Mouse (Mus musculus) frontal cortex, postnatal 14 days (tissue): ENCODE data around the gene Emilin2.

Experiments
- DNase-seq, 2 experiments: peaks; one replicate each; pipeline ENCODE4 v3.0.0; 2022; ENCODE audit warnings: low spot score in 2 of 2

The Emilin2 gene

DNA sequence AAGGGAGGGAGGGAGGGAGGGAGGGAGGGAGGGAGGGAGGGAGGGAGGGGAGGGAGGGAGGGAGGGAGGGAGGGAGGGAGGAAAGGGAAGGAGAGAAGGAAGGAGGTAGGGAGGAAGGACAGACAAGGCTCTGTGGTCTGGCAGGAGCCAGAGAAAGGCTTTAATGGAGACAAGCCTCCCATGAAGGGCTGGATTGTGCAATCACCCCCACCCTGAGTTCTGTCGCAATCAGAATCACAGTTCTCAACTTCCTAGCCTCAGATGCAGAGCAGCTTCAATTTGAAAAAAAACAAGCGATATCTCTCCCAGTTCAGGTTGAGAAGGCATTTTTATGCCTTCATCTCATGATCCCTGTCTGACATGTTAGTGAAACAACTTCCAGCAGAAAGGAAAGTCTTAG lies 11.4 kb downstream of the Emilin2 start:
- DNase-seq: no peak

DNA sequence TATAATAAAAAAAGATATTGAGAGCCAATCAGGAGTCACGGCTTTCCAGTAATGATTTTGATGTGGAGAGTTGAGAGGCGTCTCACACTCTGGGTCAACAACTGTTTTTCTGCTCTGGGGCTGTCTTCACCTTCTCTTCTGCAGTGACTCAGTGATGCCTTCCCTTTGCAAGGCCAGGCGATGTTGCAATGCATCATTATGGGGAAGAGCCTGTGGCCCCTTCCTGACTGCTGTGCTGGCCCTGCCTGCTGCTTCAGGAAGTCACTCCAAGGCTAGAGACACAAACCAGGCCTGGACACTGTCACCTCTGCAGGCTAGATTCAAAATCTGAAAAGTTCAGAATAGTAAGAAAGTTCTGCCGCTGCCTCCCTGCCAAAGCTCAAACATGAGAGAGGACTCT lies 11.9 kb downstream of the Emilin2 start:
- no peak for DNase-seq

DNA sequence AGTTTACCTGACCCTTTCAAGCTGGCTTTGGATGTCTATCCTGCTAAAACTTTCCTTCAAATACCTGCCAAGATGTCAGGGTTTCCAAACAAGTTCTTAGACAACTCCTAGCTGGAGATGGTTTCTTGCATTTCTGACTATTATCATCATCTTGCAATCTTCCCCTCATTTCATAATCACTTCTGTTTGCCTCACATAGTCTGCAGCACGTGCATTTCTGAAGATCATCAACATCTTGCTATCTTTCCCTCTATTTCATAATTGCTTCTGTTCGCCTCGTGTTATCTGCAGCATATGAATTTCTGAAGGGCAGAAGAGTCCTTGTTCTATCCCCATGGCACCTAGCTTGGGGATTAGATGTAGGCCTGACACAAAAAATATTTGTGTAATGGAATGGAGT lies 17.2 kb downstream of the Emilin2 start:
- DNase-seq: no peak

DNA sequence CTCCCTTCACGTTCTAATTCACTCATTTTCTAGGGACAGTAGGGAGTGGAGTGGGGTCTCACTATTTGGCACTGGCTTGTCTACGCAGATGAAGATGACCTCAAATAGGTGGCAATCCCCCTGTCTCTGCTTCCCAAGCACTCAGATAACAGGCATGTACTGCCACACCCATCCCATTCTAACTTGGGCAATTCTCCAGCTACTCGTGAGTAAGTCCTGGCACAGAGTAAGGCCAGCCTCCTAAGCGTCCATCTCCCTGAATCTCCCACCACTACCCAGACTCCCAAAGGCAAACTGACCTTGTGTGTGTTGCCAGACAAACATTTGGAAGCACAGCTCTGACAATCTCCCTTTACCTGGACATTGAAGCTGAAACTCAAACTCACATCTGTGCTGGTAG lies 18.9 kb downstream of the Emilin2 start:
- DNase-seq: no peak

DNA sequence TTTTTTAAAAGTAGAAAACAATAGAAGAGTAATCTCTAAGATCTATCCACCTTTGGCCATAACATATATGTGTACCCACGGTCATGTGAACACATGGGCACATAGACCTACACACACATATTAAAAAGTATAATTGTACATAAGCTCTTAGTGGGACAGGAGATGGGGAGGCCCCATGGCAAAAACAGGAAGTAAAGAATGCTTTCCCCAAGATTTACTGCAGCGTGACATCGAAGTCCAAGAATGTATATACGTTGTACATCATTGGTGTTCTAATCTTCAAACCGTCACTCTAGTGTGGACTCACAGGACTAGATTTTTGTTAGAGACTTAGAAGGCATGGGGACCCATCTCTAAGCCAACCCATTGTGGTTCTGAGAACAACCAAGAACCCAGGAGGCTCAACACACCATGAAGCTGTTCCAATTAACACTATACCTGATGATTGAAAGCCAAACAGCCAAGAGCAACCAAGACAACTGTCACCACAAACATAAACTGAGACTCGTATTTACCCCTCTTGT lies 19.8 kb downstream of the Emilin2 start:
- DNase-seq: no peak

DNA sequence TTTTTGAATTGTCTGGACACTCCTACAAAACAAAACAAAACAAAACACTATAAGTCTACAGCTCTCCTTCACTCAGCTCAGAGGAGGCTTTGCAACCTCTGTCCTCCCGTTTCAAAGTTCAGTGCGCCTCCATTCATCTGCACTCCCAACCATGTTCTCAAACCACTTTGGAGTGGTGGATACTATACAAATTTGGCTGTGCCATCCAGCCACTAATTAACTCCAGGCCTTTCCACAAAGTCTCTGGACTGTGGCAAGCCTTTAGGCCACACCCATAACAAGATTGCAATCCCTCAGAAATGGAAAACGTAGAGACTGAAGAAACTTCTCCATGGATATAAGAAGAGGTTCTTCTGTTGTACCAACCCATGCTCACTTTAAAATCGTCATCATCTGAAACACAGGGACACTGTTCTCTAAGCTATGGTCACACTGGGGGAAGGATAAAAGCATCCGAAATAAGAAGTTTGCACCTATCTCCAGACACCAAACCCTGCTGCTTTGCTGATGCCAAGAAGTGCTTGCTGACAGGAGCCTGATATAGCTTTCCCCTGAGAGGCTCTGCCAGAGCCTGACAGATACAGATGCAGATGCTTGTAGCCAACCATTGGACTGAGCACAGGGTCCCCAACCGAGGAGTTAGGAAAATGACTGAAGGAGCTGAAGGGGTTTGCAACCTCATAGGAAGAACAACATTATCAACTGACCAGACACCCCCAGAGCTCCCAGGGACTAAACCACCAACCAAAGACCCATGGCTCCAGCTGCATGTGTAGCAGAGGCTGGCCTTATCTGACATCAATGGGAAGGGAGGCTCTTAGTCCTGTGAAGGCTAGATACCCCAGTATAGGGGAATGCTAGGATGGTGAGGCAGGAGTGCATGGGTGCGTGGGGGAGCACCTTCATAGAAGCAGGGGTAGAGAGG lies 21.0 kb downstream of the Emilin2 start:
- no peak for DNase-seq

DNA sequence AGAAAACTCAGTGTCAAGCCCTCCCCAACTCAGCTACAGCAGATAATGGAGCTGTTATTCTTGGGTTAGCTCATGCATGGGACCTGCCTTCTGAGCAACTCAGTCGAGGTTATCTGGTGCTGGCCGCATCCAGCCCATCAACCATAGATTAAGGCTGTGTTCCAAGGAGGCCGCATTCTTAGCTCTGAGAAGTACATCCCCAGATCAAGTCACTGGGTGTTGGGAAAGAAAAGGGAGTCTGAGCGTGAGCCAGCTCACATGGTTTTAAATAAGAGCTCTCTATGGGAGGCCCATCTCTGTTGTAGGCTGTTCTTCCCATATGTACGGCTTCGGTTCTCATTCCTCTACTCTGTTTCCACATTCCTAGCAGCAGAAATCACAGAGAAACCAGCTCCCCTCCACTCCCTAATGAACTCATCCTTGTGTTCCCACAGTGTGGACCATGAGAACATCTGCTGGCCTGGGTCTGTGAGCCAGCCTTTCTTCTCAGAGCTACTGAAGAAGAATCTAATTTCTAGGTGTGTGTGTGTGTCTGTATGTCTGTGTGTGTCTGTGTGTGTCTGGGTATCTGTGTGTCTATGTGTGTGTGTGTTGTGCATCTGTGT lies 22.1 kb downstream of the Emilin2 start:
- DNase-seq: no peak

DNA sequence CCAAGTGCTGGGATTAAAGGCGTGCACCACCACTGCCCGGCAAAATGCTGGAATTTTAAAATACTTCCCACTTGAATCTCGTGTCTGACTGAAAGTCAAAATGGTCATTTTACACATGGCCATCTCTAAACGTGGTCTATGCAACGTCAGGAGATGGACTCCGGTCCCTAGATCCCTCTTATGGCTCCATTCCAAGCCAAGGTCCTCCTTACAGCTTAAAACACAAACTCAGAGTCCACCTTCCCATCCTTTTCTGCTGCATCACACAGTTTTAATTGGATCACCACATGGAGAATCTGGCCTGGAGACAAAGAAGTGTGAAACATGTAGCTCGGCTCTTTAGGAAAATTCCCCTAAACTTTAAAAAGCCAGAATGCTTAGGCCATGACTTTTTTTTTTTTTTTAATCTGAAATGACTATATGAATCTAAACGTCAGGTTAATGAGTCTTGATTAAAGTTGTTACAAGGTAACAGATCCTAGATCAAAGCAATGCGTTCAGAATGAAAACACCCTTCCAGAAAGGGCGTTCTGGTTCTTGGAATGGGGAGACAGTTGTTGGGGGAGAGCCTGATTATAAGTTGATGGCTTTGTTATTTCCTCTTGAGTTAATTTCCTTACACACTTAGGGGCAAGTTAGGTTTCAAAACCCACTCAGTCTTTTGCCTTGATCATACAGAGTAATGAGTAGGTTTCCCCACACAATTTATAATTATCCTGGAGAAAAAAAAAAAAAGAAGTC lies 22.8 kb downstream of the Emilin2 start:
- no peak for DNase-seq

DNA sequence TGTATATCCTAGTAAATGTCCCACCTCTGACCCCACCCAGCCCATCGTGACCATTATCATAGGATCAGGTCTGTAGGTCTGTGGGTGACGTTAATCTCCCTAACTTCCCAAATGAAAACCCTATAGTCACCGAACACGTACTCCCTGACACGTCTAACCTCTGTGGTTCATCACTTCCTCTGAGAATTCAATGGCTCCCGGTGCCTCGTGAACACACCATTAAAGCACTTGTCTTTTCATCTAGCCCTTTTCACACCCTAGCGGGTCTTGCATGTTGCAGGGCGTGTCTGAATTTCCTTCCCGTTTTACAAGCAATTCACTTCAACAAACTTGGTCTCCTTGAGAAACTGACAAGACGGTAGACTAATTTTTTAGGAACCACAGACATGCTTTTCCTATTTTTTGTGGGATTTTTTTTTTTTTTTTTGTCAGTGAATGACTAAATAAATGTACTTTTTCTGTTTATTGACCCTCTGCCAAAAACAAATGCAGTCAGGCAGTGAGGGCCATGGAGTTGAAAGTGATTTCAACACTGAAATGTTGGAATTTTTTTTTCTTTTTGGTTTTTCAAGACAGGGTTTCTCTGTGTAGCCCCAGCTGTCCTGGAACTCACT lies 23.5 kb downstream of the Emilin2 start:
- no peak for DNase-seq

DNA sequence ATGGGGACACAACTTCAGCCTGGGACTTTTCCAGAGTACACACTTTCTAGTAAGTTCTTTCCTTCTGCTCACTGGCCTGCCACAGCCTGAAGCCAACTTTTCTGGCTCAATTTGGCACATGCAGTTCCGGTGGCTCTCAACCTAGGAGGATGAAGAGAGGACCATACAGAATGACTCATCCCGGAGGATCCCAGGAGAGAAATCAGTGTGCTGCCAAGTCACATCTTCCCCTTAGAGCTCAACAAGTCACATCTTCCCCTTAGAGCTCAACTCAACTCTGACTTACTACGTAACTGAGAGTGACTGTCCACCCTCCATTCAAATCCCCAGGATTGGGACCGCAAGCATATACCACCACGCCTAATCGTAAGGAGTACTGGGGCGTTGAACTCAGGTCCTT lies 24.2 kb downstream of the Emilin2 start:
- no peak for DNase-seq

DNA sequence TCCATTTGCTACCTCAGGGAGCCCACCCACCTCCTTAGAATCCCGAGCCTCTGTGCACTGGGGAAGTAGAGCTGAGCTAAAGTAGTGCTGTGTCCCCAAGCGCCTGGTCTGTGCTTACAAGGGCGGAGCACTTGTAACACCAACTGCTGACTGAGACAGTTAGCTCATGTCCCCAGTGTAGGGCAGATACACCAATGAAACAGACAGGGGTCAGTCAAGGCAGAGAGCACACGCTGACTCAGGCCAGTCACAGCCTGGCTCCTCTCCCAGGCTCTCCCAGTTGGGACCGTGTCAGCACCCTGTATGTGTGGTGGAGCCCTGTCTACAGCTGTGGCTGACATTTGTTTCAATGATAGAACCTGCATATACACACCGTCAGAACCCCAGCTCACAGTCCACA lies 25.8 kb downstream of the Emilin2 start:
- DNase-seq: no peak

DNA sequence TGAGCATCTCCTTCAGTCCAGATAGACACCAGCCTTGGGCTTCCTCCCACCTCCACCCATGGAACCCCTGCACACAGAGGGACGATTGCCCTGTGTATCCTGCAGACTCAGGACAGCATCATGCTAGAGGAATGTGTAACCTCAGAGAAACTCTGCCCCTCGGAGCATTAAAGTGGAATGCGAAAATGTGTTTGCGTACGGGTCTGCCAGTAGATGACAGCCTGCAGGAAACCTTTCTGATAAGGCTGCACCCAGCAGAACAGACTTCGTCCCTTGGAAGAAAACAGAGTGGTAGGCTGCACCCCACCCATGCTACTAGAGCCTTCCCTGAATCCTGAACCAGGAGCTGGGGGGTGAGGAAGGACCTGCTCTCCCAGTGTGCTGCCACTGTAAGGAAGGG lies 26.9 kb downstream of the Emilin2 start:
- no peak for DNase-seq

DNA sequence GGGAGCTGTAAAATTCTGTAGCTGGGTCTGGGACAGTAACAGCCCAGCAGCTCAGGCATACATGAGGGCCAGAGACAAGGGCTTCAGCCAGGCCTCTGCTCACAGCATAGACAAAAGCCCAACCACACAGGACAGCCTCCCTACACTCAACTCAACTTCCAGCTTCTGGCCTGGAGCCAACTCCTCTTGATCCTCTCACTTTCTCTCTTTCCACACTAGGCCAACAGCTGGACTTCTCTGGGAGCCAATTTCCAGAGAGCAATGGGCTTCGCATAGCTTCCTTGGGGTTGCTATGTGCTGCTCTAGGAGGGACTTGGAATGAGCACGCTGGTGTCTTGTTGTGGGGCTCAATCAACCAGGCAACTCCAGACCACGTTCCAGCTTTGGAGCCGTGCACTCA lies 28.5 kb downstream of the Emilin2 start:
- no peak for DNase-seq

DNA sequence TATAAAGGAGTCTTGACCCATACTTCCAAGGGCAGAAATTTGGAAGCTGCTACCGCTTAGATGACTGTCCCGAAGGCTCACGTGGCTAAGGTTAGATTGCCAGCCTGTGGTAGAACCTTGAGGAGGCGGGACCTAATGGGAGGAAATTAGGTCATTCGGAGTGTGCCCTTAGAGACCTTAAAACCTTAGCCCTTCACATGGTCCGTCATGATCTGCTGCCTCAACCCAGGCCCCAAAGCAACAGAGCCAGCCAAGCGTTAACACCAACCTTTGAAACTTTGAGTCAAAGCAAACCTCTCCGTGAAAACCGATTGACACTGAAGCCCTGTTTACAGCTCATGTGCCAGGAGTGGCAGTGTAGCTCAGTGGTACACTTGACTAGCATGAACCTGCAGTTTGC lies 29.1 kb downstream of the Emilin2 start:
- no peak for DNase-seq

DNA sequence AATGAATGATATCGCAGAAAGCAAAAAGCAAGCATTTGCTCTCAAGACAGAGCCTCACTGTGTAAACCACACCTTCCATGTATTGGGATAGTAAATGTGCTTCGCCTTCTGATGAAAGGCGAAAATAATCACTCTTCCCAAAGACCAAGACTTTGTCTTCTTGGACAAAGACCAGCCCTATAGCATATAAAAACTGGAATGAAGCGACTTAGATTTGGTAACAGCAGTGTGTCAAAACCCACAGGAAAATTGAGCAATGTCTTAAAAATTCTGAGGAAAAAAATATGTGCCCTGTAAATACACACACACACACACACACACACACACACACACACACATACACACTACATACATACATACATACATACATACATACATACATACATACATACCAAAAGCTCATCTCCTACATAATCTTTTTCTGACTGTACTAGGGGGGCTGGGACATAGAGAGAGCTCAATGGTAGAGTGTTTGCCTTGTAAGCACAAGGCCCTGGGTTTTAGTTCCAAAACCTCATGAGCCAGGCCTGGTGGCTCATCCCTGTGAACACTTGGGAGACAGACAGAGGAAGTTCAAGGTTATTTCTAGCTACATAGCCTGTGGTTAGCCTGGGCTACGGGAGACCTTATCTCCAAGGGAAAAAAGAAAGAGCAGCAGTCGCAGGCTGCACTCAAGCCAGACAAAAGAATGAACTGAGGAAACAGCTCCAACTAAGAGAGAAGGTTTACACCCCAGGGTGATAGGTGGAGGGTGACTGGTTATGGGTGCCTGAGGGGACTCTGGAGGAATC lies 33.9 kb downstream of the Emilin2 start:
- DNase-seq: no peak

DNA sequence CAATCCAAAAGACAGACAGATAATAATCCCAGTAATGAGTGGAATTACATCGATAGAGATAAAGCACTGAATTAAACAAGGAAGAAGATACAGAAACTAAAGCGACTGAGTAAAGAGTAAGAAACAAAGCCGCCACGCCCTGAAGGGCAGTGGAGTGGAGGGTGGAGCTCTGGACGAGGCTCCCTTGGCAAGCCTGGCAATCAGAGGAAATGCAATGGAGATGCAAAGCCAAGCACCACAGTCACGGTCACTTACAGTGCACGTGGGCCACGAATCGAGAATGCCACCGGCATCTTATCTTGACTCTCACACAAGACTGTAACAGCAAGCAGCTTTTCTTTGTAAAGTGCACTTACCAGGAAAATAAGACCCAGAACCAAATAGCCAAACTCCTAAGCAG lies 35.0 kb downstream of the Emilin2 start:
- no peak for DNase-seq

DNA sequence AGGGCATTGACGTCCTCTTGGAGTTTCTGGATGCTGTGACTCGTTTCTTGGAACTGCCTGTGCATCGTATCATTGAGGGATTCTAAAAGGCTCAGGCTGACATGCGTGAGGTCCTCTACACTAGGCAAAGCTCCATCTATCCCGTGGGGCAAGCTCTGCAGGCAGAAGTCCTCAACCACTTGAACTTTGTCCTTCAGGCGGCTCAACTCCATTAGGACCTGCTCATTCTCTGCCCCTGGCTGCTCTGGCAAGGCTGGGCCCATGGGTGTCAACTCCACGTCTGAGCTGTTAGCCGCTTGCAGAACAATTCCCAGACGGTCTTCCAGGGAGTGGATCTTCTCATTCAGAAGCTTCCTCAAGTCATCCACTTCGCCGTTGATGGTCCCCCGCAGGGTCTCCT lies 37.9 kb downstream of the Emilin2 start:
- no peak for DNase-seq

DNA sequence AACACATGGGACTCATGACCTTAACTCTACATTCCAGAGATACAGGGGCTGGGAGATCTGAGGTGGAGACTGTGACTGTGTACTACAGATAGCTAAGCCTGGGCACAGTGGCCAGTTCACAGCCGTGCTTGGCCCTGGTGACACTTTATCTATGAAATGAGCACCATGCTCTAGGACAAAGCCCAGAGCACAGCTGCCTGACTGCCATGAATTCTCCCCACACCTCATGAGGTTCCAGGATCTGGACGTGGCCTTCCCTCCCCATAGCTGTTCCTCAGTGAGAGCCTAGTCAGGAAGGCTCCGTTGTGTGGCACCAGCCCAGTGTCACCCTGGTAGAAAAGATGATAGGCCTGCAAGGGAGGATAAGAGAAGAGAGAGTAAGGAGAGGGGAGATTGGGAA lies 43.2 kb downstream of the Emilin2 start:
- no peak for DNase-seq

DNA sequence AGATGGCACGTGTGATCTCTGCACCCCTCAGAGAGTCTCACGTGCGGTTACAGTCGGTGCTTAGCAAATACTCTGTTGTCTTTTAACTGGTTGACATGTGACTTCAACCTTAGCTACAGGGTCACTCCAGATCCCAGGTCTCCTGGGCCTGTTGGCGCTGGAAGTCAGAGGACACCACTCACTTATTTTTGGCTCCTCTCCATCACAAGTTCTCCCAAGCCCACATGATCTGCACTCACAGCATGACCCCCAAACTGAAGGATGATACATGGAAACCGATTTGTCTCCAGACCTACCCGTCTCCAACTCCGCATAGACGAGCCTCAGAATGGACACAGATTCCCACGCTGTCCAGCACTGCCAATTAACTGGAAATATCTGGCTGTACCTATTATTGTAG lies 43.6 kb downstream of the Emilin2 start:
- no peak for DNase-seq

DNA sequence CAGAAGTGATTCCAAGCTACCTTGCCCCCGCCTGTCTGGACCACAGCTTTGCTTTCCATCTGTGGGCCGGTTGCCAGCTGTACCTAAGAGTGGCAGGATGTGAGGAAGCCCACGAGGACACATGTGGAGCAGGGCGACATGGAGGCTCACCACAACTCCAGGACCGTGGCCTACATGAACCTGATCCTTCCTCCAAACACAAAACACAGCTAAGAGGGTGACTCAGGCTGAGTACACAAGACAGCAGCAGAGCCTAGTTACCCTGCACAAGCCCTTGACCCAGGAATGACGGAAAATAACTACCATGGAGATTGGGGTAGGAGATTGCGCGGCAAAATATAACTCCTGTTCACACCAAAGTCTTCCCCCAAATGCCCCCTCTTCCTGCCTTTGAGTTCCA lies 44.4 kb downstream of the Emilin2 start:
- DNase-seq: no peak

DNA sequence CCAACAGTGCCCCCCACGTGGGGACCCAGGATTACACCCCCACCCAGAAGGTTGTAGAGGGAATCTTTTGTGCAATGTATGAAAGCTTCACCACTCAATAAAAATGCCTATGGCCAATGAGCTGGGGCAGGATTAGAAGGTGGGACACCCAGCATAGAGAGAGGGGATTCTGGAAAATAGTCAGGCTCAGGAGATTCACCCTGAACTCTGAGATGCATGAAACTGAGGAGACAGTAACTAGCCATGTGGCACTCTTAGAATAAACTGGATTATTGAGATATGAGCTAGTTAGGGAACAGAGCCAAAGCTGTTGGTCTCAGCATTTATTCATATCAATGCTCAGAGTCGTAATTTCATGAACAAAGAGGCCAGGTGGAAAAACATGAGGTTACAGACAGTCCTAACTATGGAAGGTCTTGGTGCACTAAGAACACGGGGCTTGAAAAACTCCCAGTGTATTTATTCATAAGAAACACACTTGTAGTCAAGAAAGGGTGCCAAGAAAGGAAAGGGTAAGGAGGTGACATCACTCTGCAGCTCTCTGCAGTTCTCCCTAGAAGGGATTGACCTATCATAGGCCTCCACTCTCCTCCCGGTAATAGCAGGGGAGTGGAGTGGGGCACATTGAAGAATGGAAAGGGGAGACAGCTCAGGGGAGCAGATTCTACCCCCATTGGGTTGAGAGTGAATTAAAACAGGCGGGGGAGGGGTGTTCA lies 46.3 kb downstream of the Emilin2 start:
- DNase-seq: no peak
